Mouse (Mus musculus): ENCODE results near the gene Hist1h2ak.
A peak's percentile ranks its signal among the peaks of the same experiment; 100 is the strongest.

GRCm38 (mm10) chr13:21783255-21783617 lies 29.6 kb upstream of the Hist1h2ak start, which contains the start of gene Hist1h3i:
- TF ChIP-seq CTCF (IDR thresholded peaks at IDR 0.05) (no peak), POLR2A (IDR thresholded peaks at IDR 0.05; ENCODE audit: insufficient read depth, low read depth, low read length) (peak; percentile 63), EP300 (IDR thresholded peaks at IDR 0.05; ENCODE audit: insufficient read depth, low read depth, low read length) (no peak)

Data from heart, adult 2 months (tissue).